In the genomic region with DNA sequence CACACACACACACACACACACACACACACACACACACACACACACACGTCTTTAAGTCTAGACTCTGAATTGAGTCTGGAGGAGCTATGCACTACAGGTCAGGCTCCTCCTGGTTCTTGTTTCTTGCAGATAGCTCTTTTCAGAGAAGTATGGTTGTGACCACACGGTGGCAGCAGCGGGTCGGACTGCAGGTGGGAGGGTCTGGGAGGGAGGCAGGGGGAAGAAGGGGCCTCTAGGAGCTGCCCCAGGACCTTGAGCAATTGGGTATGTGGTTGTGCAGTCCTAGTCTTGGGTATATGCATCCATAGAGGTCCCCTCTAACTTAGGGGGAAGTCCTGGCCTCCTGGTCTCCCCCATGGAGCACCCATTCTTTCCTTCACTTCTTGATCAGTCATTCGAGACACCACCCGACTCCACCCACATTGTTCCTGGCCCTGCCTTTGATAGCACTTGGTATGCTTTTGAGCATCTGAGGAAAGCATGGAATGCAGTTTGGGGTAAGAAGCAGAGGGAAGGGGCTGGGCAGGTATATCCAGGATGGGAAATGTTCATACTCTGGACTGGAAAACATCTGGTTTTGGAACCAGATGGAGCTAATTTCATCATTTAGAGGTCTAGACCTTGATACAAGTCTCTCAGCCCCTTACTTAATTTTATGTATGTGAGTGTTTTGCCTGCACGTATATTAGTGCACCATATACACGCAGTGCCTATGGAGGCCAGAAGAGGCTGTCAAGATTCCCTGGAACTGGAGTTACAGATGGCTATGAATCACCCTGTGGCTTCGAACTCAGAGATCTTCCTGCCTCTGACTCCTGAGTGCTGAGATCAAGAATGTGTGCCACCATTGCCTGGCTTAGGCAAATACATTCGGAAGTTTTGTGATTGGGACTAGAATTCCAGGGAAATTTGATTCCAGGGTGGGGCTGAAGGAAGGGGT, we compare ENCODE assay signal across 7 mouse cellular contexts. TPM values are rescaled to one million over a fixed set of nuclear protein-coding genes. Genes with fewer than 3 reads are reported as not detected.
DNase-seq lines count a peak whose midpoint lies in the region; ATAC-seq lines count a peak whose summit lies in the region.

No protein-coding gene starts in this region.

- peak; percentile 35; the same call in 1 of the 2 replicates for ATAC-seq in embryonic facial prominence, embryonic 15.5 days (ENCODE audit: insufficient number of reproducible peaks, low FRiP score, low TSS enrichment, low read depth)
- peak; percentile 34 for ATAC-seq in intestine, embryonic 16.5 days
- ATAC-seq in liver, embryonic 13.5 days (ENCODE audit: low read depth): peak; percentile 39

- no peaks in the 10 kb centered on the region for H3K27me3 ChIP-seq in embryonic facial prominence, embryonic 15.5 days
- H3K27me3 ChIP-seq in intestine, embryonic 16.5 days (replicated peaks; ENCODE audit: control insufficient read depth, insufficient read depth, low read length): no peaks in the 10 kb centered on the region
- no peaks in the 10 kb centered on the region for H3K27me3 ChIP-seq in liver, embryonic 13.5 days

- no peak overlapping the region for H3K4me3 ChIP-seq in embryonic facial prominence, embryonic 15.5 days (replicated peaks)
- H3K4me3 ChIP-seq in intestine, embryonic 16.5 days (ENCODE audit: low read length): no peak overlapping the region
- H3K4me3 ChIP-seq in liver, embryonic 13.5 days (replicated peaks): no peak overlapping the region

- DNase-seq in 3T3-L1 (ENCODE audit: low read depth, low spot score) (peak; percentile 81), A20 (ENCODE audit: low read depth, low spot score) (peak; percentile 91)
- DNase-seq in adrenal gland, postnatal 36 days: peak; percentile 71 to 82
- peak; percentile 73 for DNase-seq in liver, embryonic 13.5 days
- peak; percentile 80 for DNase-seq in retina, postnatal 1 day

- no peaks in the 10 kb centered on the region for H3K36me3 ChIP-seq in embryonic facial prominence, embryonic 15.5 days
- 0 out of 2 replicates have a peak, but pooled peaks cover 3% of the 10 kb centered on the region for H3K36me3 ChIP-seq in intestine, embryonic 16.5 days (ENCODE audit: control insufficient read depth, insufficient read depth, low read length)
- no peaks in the 10 kb centered on the region for H3K36me3 ChIP-seq in liver, embryonic 13.5 days

- peaks cover 19% of the 10 kb centered on the region for H3K4me1 ChIP-seq in embryonic facial prominence, embryonic 15.5 days
- H3K4me1 ChIP-seq in intestine, embryonic 16.5 days (ENCODE audit: control insufficient read depth, insufficient read depth, low read length): peaks cover 15% of the 10 kb centered on the region
- peaks cover 39% of the 10 kb centered on the region for H3K4me1 ChIP-seq in liver, embryonic 13.5 days (replicated peaks)

- no peak overlapping the region for H3K27ac ChIP-seq in embryonic facial prominence, embryonic 15.5 days (replicated peaks)
- no peak overlapping the region for H3K27ac ChIP-seq in intestine, embryonic 16.5 days (ENCODE audit: low read length)
- peak overlapping the region; percentile 59 for H3K27ac ChIP-seq in liver, embryonic 13.5 days

- H3K9me3 ChIP-seq in embryonic facial prominence, embryonic 15.5 days (replicated peaks): no peaks in the 10 kb centered on the region
- no peaks in the 10 kb centered on the region for H3K9me3 ChIP-seq in intestine, embryonic 16.5 days (ENCODE audit: control insufficient read depth, low read length)
- no peaks in the 10 kb centered on the region for H3K9me3 ChIP-seq in liver, embryonic 13.5 days (replicated peaks)

- H3K9ac ChIP-seq in embryonic facial prominence, embryonic 15.5 days: no peak overlapping the region
- H3K9ac ChIP-seq in intestine, embryonic 16.5 days (ENCODE audit: low read depth, low read length): no peak overlapping the region
- H3K9ac ChIP-seq in liver, embryonic 13.5 days: 0 out of 2 replicates have a peak overlapping the region, but pooled peaks have one; percentile 26

- no peak overlapping the region for H3K4me2 ChIP-seq in embryonic facial prominence, embryonic 15.5 days (replicated peaks)
- H3K4me2 ChIP-seq in intestine, embryonic 16.5 days (ENCODE audit: low read depth, low read length): no peak overlapping the region
- H3K4me2 ChIP-seq in liver, embryonic 13.5 days: peak overlapping the region; percentile 28; the same call in 1 of the 2 replicates

- 30% methylated on average over 10 of the region's 10 CpGs for WGBS in embryonic facial prominence, embryonic 15.5 days
- 34% methylated on average over 10 of the region's 10 CpGs for WGBS in intestine, embryonic 16.5 days
- WGBS in liver, embryonic 13.5 days (ENCODE audit: insufficient replicate concordance): 31% methylated on average over 10 of the region's 10 CpGs

RNA-seq across cellular contexts. Expression of a gene that starts 2.7 kb away (rescaled TPM):
- 10 to 100 TPM; 25.2 to 36.2 TPM for total RNA-seq in adrenal gland, postnatal 36 days (2021)
- 51.3 and 59.1 TPM in 2 replicates for polyA plus RNA-seq in embryonic facial prominence, embryonic 15.5 days (2015; fragmentation: Nextera tagmentation; extraction: Ambion mirVana)
- polyA plus RNA-seq in intestine, embryonic 16.5 days (2015; fragmentation: Nextera tagmentation; extraction: Ambion mirVana): 72.2 and 77.0 TPM in 2 replicates
- 39.5 and 40.4 TPM in 2 replicates for polyA plus RNA-seq in liver, embryonic 13.5 days (2015; fragmentation: Nextera tagmentation; extraction: Ambion mirVana)

RNA-seq across cellular contexts. Expression of a gene that starts 20.5 kb away (rescaled TPM):
- 10 to 100 TPM; 47.9 to 56.9 TPM for total RNA-seq in adrenal gland, postnatal 36 days (2021)
- polyA plus RNA-seq in embryonic facial prominence, embryonic 15.5 days (2015; fragmentation: Nextera tagmentation; extraction: Ambion mirVana): 38.3 and 40.4 TPM in 2 replicates
- 45.1 and 46.6 TPM in 2 replicates for polyA plus RNA-seq in intestine, embryonic 16.5 days (2015; fragmentation: Nextera tagmentation; extraction: Ambion mirVana)
- 6.0 and 6.8 TPM in 2 replicates for polyA plus RNA-seq in liver, embryonic 13.5 days (2015; fragmentation: Nextera tagmentation; extraction: Ambion mirVana)

RNA-seq across cellular contexts. Expression of a gene that starts 27.0 kb away (rescaled TPM):
- total RNA-seq in adrenal gland, postnatal 36 days (2021): 10 to 100 TPM; 35.0 to 40.6 TPM
- 47.7 and 51.3 TPM in 2 replicates for polyA plus RNA-seq in embryonic facial prominence, embryonic 15.5 days (2015; fragmentation: Nextera tagmentation; extraction: Ambion mirVana)
- polyA plus RNA-seq in intestine, embryonic 16.5 days (2015; fragmentation: Nextera tagmentation; extraction: Ambion mirVana): 24.8 and 25.7 TPM in 2 replicates
- polyA plus RNA-seq in liver, embryonic 13.5 days (2015; fragmentation: Nextera tagmentation; extraction: Ambion mirVana): 11.0 and 12.0 TPM in 2 replicates

RNA-seq across cellular contexts. Expression of a gene that starts 38.8 kb away (rescaled TPM):
- total RNA-seq in adrenal gland, postnatal 36 days (2021): 10 to 100 TPM; 89.6 to 93.7 TPM
- 110 and 113 TPM in 2 replicates for polyA plus RNA-seq in embryonic facial prominence, embryonic 15.5 days (2015; fragmentation: Nextera tagmentation; extraction: Ambion mirVana)
- polyA plus RNA-seq in intestine, embryonic 16.5 days (2015; fragmentation: Nextera tagmentation; extraction: Ambion mirVana): 85.4 and 89.1 TPM in 2 replicates
- polyA plus RNA-seq in liver, embryonic 13.5 days (2015; fragmentation: Nextera tagmentation; extraction: Ambion mirVana): 42.3 and 51.4 TPM in 2 replicates

RNA-seq across cellular contexts. Expression of a gene that starts 38.8 kb away (rescaled TPM):
- total RNA-seq in adrenal gland, postnatal 36 days (2021): 10 to 100 TPM; 25.1 to 36.1 TPM
- 342 and 356 TPM in 2 replicates for polyA plus RNA-seq in embryonic facial prominence, embryonic 15.5 days (2015; fragmentation: Nextera tagmentation; extraction: Ambion mirVana)
- polyA plus RNA-seq in intestine, embryonic 16.5 days (2015; fragmentation: Nextera tagmentation; extraction: Ambion mirVana): 269 and 311 TPM in 2 replicates
- 282 and 301 TPM in 2 replicates for polyA plus RNA-seq in liver, embryonic 13.5 days (2015; fragmentation: Nextera tagmentation; extraction: Ambion mirVana)
